Mouse (Mus musculus): Measurements from ENCODE around the gene Hyls1. TPM values are rescaled to one million over a fixed set of nuclear protein-coding genes. Genes with fewer than 3 reads are reported as not detected.

Hyls1 gene
- polyA plus RNA-seq, 1 experiment from 2014 or later: 34.2 TPM

GRCm38 (mm10) chr9:35556494-35557102, 13.6 kb downstream of the Hyls1 start:
- Histone ChIP-seq H3K27ac (ENCODE audit: low read depth, low read length) (no peak overlapping the region), H3K36me3 (ENCODE audit: control insufficient read depth, insufficient read depth, low read length) (peaks cover 4% of the 10 kb centered on the region; the same call in 1 of the 2 replicates), H3K4me1 (replicated peaks; ENCODE audit: control insufficient read depth, insufficient read depth, low read length) (no peaks in the 10 kb centered on the region; the same call in 1 of the 2 replicates), H3K9me3 (ENCODE audit: control insufficient read depth, low read length) (no peaks in the 10 kb centered on the region), H3K4me2 (ENCODE audit: low read depth, low read length, severe bottlenecking) (no peak overlapping the region), H3K27me3 (ENCODE audit: control insufficient read depth, insufficient read depth, low read length) (peaks cover 4% of the 10 kb centered on the region; the same call in 1 of the 2 replicates), H3K4me3 (ENCODE audit: low read depth, low read length) (no peak overlapping the region), H3K9ac (ENCODE audit: low read length) (no peak overlapping the region)
- DNase-seq (ENCODE audit: low spot score) (no peak), ATAC-seq (replicated peaks; ENCODE audit: low FRiP score) (no peak)
- WGBS: 81% methylated on average over 12 of the region's 12 CpGs

GRCm38 (mm10) chr9:35548455-35548854, 21.7 kb downstream of the Hyls1 start:
- no peak for ATAC-seq (replicated peaks; ENCODE audit: low FRiP score)
- no peaks in the 10 kb centered on the region for H3K27me3 ChIP-seq (ENCODE audit: control insufficient read depth, insufficient read depth, low read length)
- no peak overlapping the region for H3K27ac ChIP-seq (ENCODE audit: low read depth, low read length)
- H3K36me3 ChIP-seq (ENCODE audit: control insufficient read depth, insufficient read depth, low read length): no peaks in the 10 kb centered on the region
- no peak overlapping the region for H3K4me2 ChIP-seq (ENCODE audit: low read depth, low read length, severe bottlenecking)
- H3K9ac ChIP-seq (ENCODE audit: low read length): no peak overlapping the region
- 90% methylated on average over 9 of the region's 9 CpGs for WGBS
- no peaks in the 10 kb centered on the region for H3K9me3 ChIP-seq (ENCODE audit: control insufficient read depth, low read length)
- H3K4me1 ChIP-seq (replicated peaks; ENCODE audit: control insufficient read depth, insufficient read depth, low read length): no peaks in the 10 kb centered on the region
- peak; percentile 30 for DNase-seq (ENCODE audit: low spot score)
- no peak overlapping the region for H3K4me3 ChIP-seq (ENCODE audit: low read depth, low read length)

GRCm38 (mm10) chr9:35546745-35547144, 23.5 kb downstream of the Hyls1 start:
- no peak overlapping the region for H3K9ac ChIP-seq (ENCODE audit: low read length)
- H3K27ac ChIP-seq (ENCODE audit: low read depth, low read length): no peak overlapping the region
- H3K4me1 ChIP-seq (replicated peaks; ENCODE audit: control insufficient read depth, insufficient read depth, low read length): no peaks in the 10 kb centered on the region
- H3K4me3 ChIP-seq (ENCODE audit: low read depth, low read length): no peak overlapping the region
- 88% methylated on average over 9 of the region's 9 CpGs for WGBS
- DNase-seq (ENCODE audit: low spot score): peak; percentile 19
- no peaks in the 10 kb centered on the region for H3K36me3 ChIP-seq (ENCODE audit: control insufficient read depth, insufficient read depth, low read length)
- no peak for ATAC-seq (replicated peaks; ENCODE audit: low FRiP score)
- no peak overlapping the region for H3K4me2 ChIP-seq (ENCODE audit: low read depth, low read length, severe bottlenecking)
- no peaks in the 10 kb centered on the region for H3K27me3 ChIP-seq (ENCODE audit: control insufficient read depth, insufficient read depth, low read length)
- H3K9me3 ChIP-seq (ENCODE audit: control insufficient read depth, low read length): no peaks in the 10 kb centered on the region

GRCm38 (mm10) chr9:35545704-35546103, 24.5 kb downstream of the Hyls1 start:
- DNase-seq (ENCODE audit: low spot score): no peak
- H3K27ac ChIP-seq (ENCODE audit: low read depth, low read length): no peak overlapping the region
- no peaks in the 10 kb centered on the region for H3K4me1 ChIP-seq (replicated peaks; ENCODE audit: control insufficient read depth, insufficient read depth, low read length)
- H3K4me2 ChIP-seq (ENCODE audit: low read depth, low read length, severe bottlenecking): no peak overlapping the region
- 78% methylated on average over 12 of the region's 12 CpGs for WGBS
- H3K9me3 ChIP-seq (ENCODE audit: control insufficient read depth, low read length): no peaks in the 10 kb centered on the region
- no peaks in the 10 kb centered on the region; the same call in 1 of the 2 replicates for H3K36me3 ChIP-seq (ENCODE audit: control insufficient read depth, insufficient read depth, low read length)
- no peak overlapping the region for H3K9ac ChIP-seq (ENCODE audit: low read length)
- no peak overlapping the region for H3K4me3 ChIP-seq (ENCODE audit: low read depth, low read length)
- no peak for ATAC-seq (replicated peaks; ENCODE audit: low FRiP score)
- no peaks in the 10 kb centered on the region for H3K27me3 ChIP-seq (ENCODE audit: control insufficient read depth, insufficient read depth, low read length)

- no peak overlapping the region for H3K4me3 ChIP-seq (ENCODE audit: low read depth, low read length)
- no peak for DNase-seq (ENCODE audit: low spot score)
- no peak overlapping the region for H3K27ac ChIP-seq (ENCODE audit: low read depth, low read length)
- ATAC-seq (replicated peaks; ENCODE audit: low FRiP score): no peak
- H3K27me3 ChIP-seq (ENCODE audit: control insufficient read depth, insufficient read depth, low read length): no peaks in the 10 kb centered on the region
- no peak overlapping the region for H3K4me2 ChIP-seq (ENCODE audit: low read depth, low read length, severe bottlenecking)
- no peaks in the 10 kb centered on the region; the same call in 1 of the 2 replicates for H3K36me3 ChIP-seq (ENCODE audit: control insufficient read depth, insufficient read depth, low read length)
- WGBS: 83% methylated on average over 2 of the region's 2 CpGs
- H3K4me1 ChIP-seq (replicated peaks; ENCODE audit: control insufficient read depth, insufficient read depth, low read length): no peaks in the 10 kb centered on the region
- no peak overlapping the region for H3K9ac ChIP-seq (ENCODE audit: low read length)
- no peaks in the 10 kb centered on the region for H3K9me3 ChIP-seq (ENCODE audit: control insufficient read depth, low read length)
These were observed 25.5 kb downstream of the Hyls1 start for GRCm38 (mm10) chr9:35544666-35545065.

GRCm38 (mm10) chr9:35543099-35543860, 26.9 kb downstream of the Hyls1 start:
- no peaks in the 10 kb centered on the region for H3K27me3 ChIP-seq (ENCODE audit: control insufficient read depth, insufficient read depth, low read length)
- DNase-seq (ENCODE audit: low spot score) (no peak), ATAC-seq (replicated peaks; ENCODE audit: low FRiP score) (no peak)
- 88% methylated on average over 14 of the region's 14 CpGs for WGBS
- no peak overlapping the region for H3K9ac ChIP-seq (ENCODE audit: low read length)
- H3K4me1 ChIP-seq (replicated peaks; ENCODE audit: control insufficient read depth, insufficient read depth, low read length): no peaks in the 10 kb centered on the region
- no peak overlapping the region for H3K4me3 ChIP-seq (ENCODE audit: low read depth, low read length)
- H3K27ac ChIP-seq (ENCODE audit: low read depth, low read length): no peak overlapping the region
- H3K4me2 ChIP-seq (ENCODE audit: low read depth, low read length, severe bottlenecking): no peak overlapping the region
- H3K36me3 ChIP-seq (ENCODE audit: control insufficient read depth, insufficient read depth, low read length): no peaks in the 10 kb centered on the region; the same call in 1 of the 2 replicates
- no peaks in the 10 kb centered on the region for H3K9me3 ChIP-seq (ENCODE audit: control insufficient read depth, low read length)

GRCm38 (mm10) chr9:35541941-35542340, 28.3 kb downstream of the Hyls1 start:
- DNase-seq (ENCODE audit: low spot score): no peak
- WGBS: 78% methylated on average over 6 of the region's 6 CpGs

GRCm38 (mm10) chr9:35541488-35541887, 28.7 kb downstream of the Hyls1 start:
- no peak overlapping the region for H3K9ac ChIP-seq (ENCODE audit: low read length)
- H3K4me3 ChIP-seq (ENCODE audit: low read depth, low read length): no peak overlapping the region
- no peak overlapping the region for H3K4me2 ChIP-seq (ENCODE audit: low read depth, low read length, severe bottlenecking)
- no peaks in the 10 kb centered on the region for H3K9me3 ChIP-seq (ENCODE audit: control insufficient read depth, low read length)
- DNase-seq (ENCODE audit: low spot score) (peak; percentile 89), ATAC-seq (replicated peaks; ENCODE audit: low FRiP score) (peak; percentile 87)
- no peaks in the 10 kb centered on the region for H3K4me1 ChIP-seq (replicated peaks; ENCODE audit: control insufficient read depth, insufficient read depth, low read length)
- no peak overlapping the region for H3K27ac ChIP-seq (ENCODE audit: low read depth, low read length)
- H3K36me3 ChIP-seq (ENCODE audit: control insufficient read depth, insufficient read depth, low read length): no peaks in the 10 kb centered on the region; the same call in 1 of the 2 replicates
- H3K27me3 ChIP-seq (ENCODE audit: control insufficient read depth, insufficient read depth, low read length): no peaks in the 10 kb centered on the region
- 5% methylated on average over 6 of the region's 6 CpGs for WGBS

More at GRCm38 (mm10) chr9:35541941-35542340, 28.3 kb downstream of the Hyls1 start:
- H3K4me1 ChIP-seq (replicated peaks; ENCODE audit: control insufficient read depth, insufficient read depth, low read length): no peaks in the 10 kb centered on the region
- no peak overlapping the region for H3K4me2 ChIP-seq (ENCODE audit: low read depth, low read length, severe bottlenecking)
- no peaks in the 10 kb centered on the region for H3K9me3 ChIP-seq (ENCODE audit: control insufficient read depth, low read length)
- no peak overlapping the region for H3K4me3 ChIP-seq (ENCODE audit: low read depth, low read length)
- ATAC-seq (replicated peaks; ENCODE audit: low FRiP score): no peak; the same call in 1 of the 2 replicates
- H3K36me3 ChIP-seq (ENCODE audit: control insufficient read depth, insufficient read depth, low read length): no peaks in the 10 kb centered on the region; the same call in 1 of the 2 replicates
- H3K9ac ChIP-seq (ENCODE audit: low read length): no peak overlapping the region
- no peak overlapping the region for H3K27ac ChIP-seq (ENCODE audit: low read depth, low read length)
- H3K27me3 ChIP-seq (ENCODE audit: control insufficient read depth, insufficient read depth, low read length): no peaks in the 10 kb centered on the region
